Mouse (Mus musculus) embryonic facial prominence, embryonic 12.5 days (tissue): ENCODE data around the gene Bcar3. TPM values are rescaled to one million over a fixed set of nuclear protein-coding genes. Genes with fewer than 3 reads are reported as not detected.

Source experiments
- ATAC-seq: fragments of 200-750 bp; cut with Nextera tagmentation; 2 replicates; pipeline ENCODE4 v1.8.0; 2017; ENCODE audit not compliant: insufficient number of reproducible peaks, insufficient read depth, low FRiP score, low TSS enrichment
- H3K27ac ChIP-seq: fragments of 300-500 bp; sonication (generic); 2 replicates; pipeline ENCODE4 v1.5.1; 2016; ENCODE audit warnings: mild to moderate bottlenecking
- H3K27me3 ChIP-seq: fragments of 300-500 bp; sonication (generic); 2 replicates; pipeline ENCODE4 v1.6.1; 2016; ENCODE audit warnings: mild to moderate bottlenecking, moderate library complexity
- H3K36me3 ChIP-seq: fragments of 300-500 bp; sonication (generic); 2 replicates; pipeline ENCODE4 v1.6.1; 2016; ENCODE audit warnings: mild to moderate bottlenecking
- H3K4me1 ChIP-seq: fragments of 300-500 bp; sonication (generic); 2 replicates; pipeline ENCODE4 v1.6.1; 2016
- H3K4me2 ChIP-seq: fragments of 300-500 bp; sonication (generic); replicated peaks from 2 replicates; pipeline ENCODE4 v1.6.1; 2016; ENCODE audit warnings: mild to moderate bottlenecking, moderate library complexity
- H3K4me3 ChIP-seq: fragments of 300-500 bp; sonication (generic); 2 replicates; pipeline ENCODE4 v1.5.1; 2016; ENCODE audit warnings: mild to moderate bottlenecking
- H3K9ac ChIP-seq: fragments of 300-500 bp; sonication (generic); 2 replicates; pipeline ENCODE4 v1.6.1; 2016; ENCODE audit warnings: mild to moderate bottlenecking, moderate library complexity
- H3K9me3 ChIP-seq: fragments of 300-500 bp; sonication (generic); 2 replicates; pipeline ENCODE4 v1.6.1; 2016; ENCODE audit warnings: mild to moderate bottlenecking, moderate library complexity
- WGBS: fragments of 180-500 bp; shearing (Covaris S2); methylation state at CpG from one replicate; pipeline ENCODE4 v1.1.7; 2016; 5-methylcytosine and 5-hydroxymethylcytosine counted together
- polyA plus RNA-seq: library from polyadenylated mRNA; unstranded; fragments of >200 nt; fragmentation: Nextera tagmentation; extraction: Ambion mirVana; gene quantifications from 2 replicates; pipeline ENCODE4 v1.2.1, GENCODE M21; 2016

Bcar3 gene
- polyA plus RNA-seq, 1 experiment from 2014 or later = 11.2 TPM

- no peaks in the 10 kb centered on the region for H3K9me3 ChIP-seq
- no peak overlapping the region for H3K4me3 ChIP-seq
- ATAC-seq = no peak
- H3K4me1 ChIP-seq = no peaks in the 10 kb centered on the region
- 75% methylated on average over 9 of the region's 9 CpGs for WGBS
- H3K27ac ChIP-seq = no peak overlapping the region
- no peaks in the 10 kb centered on the region; the same call in 1 of the 2 replicates for H3K27me3 ChIP-seq
- no peaks in the 10 kb centered on the region for H3K36me3 ChIP-seq
- no peak overlapping the region for H3K4me2 ChIP-seq
- no peak overlapping the region for H3K9ac ChIP-seq
These were observed 49.5 kb downstream of the Bcar3 start for GRCm38 (mm10) chr3:122343437-122343853.

DNA sequence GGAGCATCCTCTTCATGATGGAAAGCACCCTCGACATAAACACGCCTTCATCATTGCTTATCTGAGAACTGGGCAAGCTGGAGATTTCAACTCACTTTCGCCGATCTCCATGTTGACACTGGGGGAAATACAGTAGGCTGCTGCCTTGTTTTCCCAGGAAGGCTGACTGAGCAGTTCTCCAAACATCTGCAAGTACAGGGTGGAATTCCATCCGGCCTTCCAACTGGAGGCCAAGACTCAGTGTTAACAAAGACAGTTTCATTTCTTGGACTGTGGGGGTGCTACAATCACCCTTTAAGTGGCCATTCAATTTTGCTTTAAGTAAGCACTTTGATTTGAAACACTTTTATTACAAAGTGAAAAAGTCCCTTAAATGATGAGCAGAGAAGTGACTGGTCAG lies 50.4 kb downstream of the Bcar3 start:
- H3K9ac ChIP-seq = no peak overlapping the region
- no peak for ATAC-seq
- H3K4me2 ChIP-seq = no peak overlapping the region
- H3K4me3 ChIP-seq = no peak overlapping the region
- H3K27ac ChIP-seq = no peak overlapping the region
- H3K36me3 ChIP-seq = no peaks in the 10 kb centered on the region
- H3K27me3 ChIP-seq = no peaks in the 10 kb centered on the region; the same call in 1 of the 2 replicates
- no peaks in the 10 kb centered on the region for H3K9me3 ChIP-seq
- H3K4me1 ChIP-seq = no peaks in the 10 kb centered on the region
- 82% methylated on average over 5 of the region's 5 CpGs for WGBS

- Histone ChIP-seq H3K27ac (no peak overlapping the region), H3K9me3 (no peaks in the 10 kb centered on the region), H3K4me1 (no peaks in the 10 kb centered on the region), H3K9ac (no peak overlapping the region), H3K27me3 (no peaks in the 10 kb centered on the region; the same call in 1 of the 2 replicates), H3K4me2 (no peak overlapping the region), H3K36me3 (no peaks in the 10 kb centered on the region), H3K4me3 (no peak overlapping the region)
- 76% methylated on average over 1 of the region's 1 CpGs for WGBS
- no peak for ATAC-seq
These were observed 52.1 kb downstream of the Bcar3 start for GRCm38 (mm10) chr3:122345977-122346472.

DNA sequence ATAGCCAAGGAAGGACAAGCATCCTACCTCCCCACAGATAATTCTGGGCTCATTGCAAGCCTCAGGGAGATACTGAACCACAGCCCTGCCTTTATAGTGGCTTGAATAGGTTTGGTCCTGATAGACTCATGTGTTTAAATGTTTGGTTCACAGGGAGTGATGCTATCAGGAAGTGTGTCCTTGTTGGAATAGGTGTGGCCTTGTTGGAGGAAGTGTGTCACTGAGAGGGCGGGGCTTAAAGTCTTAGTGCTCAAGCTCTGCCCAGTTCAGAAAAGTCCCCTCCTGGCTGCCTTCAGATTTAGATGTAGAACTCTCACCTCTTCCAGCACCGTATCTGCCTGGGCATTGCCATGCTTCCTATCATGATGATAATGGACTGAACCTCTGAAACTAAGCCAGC lies 52.7 kb downstream of the Bcar3 start:
- WGBS = 96% methylated on average over 2 of the region's 2 CpGs
- no peaks in the 10 kb centered on the region for H3K36me3 ChIP-seq
- H3K9me3 ChIP-seq = no peaks in the 10 kb centered on the region
- no peak overlapping the region for H3K4me2 ChIP-seq
- no peak overlapping the region for H3K9ac ChIP-seq
- H3K4me3 ChIP-seq = no peak overlapping the region
- no peaks in the 10 kb centered on the region for H3K27me3 ChIP-seq
- no peak overlapping the region for H3K27ac ChIP-seq
- no peaks in the 10 kb centered on the region for H3K4me1 ChIP-seq
- no peak for ATAC-seq

DNA sequence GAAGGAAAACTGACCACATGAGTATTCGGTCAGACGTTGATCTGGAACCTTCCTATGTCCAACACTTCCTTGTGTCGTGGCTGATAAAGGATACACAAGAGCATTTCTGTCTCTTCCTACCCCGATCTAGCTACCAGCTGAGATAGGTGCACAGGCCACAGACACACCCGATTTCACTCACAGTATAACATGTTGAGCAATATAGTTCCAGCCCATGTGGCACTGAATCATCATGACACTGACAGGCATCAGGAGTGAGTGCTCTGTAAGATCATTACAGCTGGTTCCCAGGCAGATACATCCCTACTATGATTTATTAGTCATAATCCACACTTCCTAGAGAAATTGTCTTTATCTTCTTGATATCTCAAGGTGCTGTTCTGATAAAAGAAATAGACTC lies 54.7 kb downstream of the Bcar3 start:
- H3K9me3 ChIP-seq = no peaks in the 10 kb centered on the region
- H3K36me3 ChIP-seq = no peaks in the 10 kb centered on the region
- no peaks in the 10 kb centered on the region for H3K4me1 ChIP-seq
- 88% methylated on average over 5 of the region's 5 CpGs for WGBS
- H3K4me3 ChIP-seq = no peak overlapping the region
- H3K27ac ChIP-seq = no peak overlapping the region
- H3K27me3 ChIP-seq = no peaks in the 10 kb centered on the region
- no peak for ATAC-seq
- no peak overlapping the region for H3K9ac ChIP-seq
- H3K4me2 ChIP-seq = no peak overlapping the region

GRCm38 (mm10) chr3:122352801-122353200 lies 58.9 kb downstream of the Bcar3 start:
- ATAC-seq = no peak
- Histone ChIP-seq H3K27ac (no peak overlapping the region), H3K4me2 (no peak overlapping the region), H3K9ac (no peak overlapping the region), H3K9me3 (no peaks in the 10 kb centered on the region), H3K36me3 (no peaks in the 10 kb centered on the region), H3K27me3 (no peaks in the 10 kb centered on the region), H3K4me3 (no peak overlapping the region), H3K4me1 (no peaks in the 10 kb centered on the region)
- WGBS = 83% methylated on average over 3 of the region's 3 CpGs

- WGBS = 54% methylated on average over 7 of the region's 7 CpGs
- ATAC-seq = no peak
- Histone ChIP-seq H3K27me3 (no peaks in the 10 kb centered on the region), H3K27ac (no peak overlapping the region), H3K4me2 (no peak overlapping the region), H3K9ac (no peak overlapping the region), H3K4me3 (no peak overlapping the region), H3K4me1 (peaks cover 17% of the 10 kb centered on the region), H3K36me3 (no peaks in the 10 kb centered on the region), H3K9me3 (no peaks in the 10 kb centered on the region)
These were observed 65.5 kb downstream of the Bcar3 start for GRCm38 (mm10) chr3:122359426-122359825.

GRCm38 (mm10) chr3:122359954-122360353 lies 66.0 kb downstream of the Bcar3 start:
- Histone ChIP-seq H3K27me3 (no peaks in the 10 kb centered on the region), H3K36me3 (no peaks in the 10 kb centered on the region), H3K27ac (no peak overlapping the region), H3K9ac (no peak overlapping the region), H3K4me3 (no peak overlapping the region), H3K9me3 (no peaks in the 10 kb centered on the region), H3K4me1 (peaks cover 21% of the 10 kb centered on the region), H3K4me2 (no peak overlapping the region)
- 85% methylated on average over 9 of the region's 9 CpGs for WGBS
- ATAC-seq = no peak

GRCm38 (mm10) chr3:122360721-122361138 lies 66.8 kb downstream of the Bcar3 start:
- Histone ChIP-seq H3K4me3 (no peak overlapping the region), H3K27me3 (no peaks in the 10 kb centered on the region), H3K4me2 (no peak overlapping the region), H3K9ac (no peak overlapping the region), H3K9me3 (no peaks in the 10 kb centered on the region), H3K36me3 (no peaks in the 10 kb centered on the region), H3K4me1 (peaks cover 25% of the 10 kb centered on the region), H3K27ac (0 out of 2 replicates have a peak overlapping the region, but pooled peaks have one; percentile 1)
- WGBS = 27% methylated on average over 5 of the region's 5 CpGs
- peak; percentile 64; the same call in 1 of the 2 replicates for ATAC-seq

DNA sequence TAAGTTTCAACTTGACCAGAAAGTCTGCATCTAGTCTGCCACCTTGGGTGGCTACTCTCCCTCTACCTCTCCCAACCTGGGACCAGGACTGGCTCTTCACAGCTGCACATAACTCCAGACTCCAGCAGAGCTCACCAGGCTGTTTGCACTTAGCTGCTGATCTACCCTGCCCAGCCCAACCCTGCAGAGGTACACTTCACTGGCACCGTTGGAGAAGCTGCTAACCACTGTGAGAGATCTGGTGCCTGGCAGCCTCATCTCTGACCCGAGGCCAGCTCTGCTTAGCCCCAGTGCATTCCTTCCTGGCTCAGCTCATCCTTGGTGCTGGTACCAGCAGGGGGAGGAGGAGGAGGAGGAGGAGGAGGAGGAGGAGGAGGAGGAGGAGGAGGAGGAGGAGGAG lies 68.8 kb downstream of the Bcar3 start:
- Histone ChIP-seq H3K36me3 (no peaks in the 10 kb centered on the region), H3K4me2 (no peak overlapping the region), H3K4me3 (no peak overlapping the region), H3K27me3 (no peaks in the 10 kb centered on the region), H3K27ac (no peak overlapping the region), H3K9me3 (no peaks in the 10 kb centered on the region), H3K9ac (no peak overlapping the region), H3K4me1 (peaks cover 25% of the 10 kb centered on the region)
- ATAC-seq = no peak
- 60% methylated on average over 2 of the region's 2 CpGs for WGBS

- no peak for ATAC-seq
- Histone ChIP-seq H3K27me3 (no peaks in the 10 kb centered on the region), H3K9ac (no peak overlapping the region), H3K36me3 (no peaks in the 10 kb centered on the region), H3K27ac (no peak overlapping the region), H3K4me3 (no peak overlapping the region), H3K4me1 (peaks cover 25% of the 10 kb centered on the region), H3K4me2 (no peak overlapping the region), H3K9me3 (no peaks in the 10 kb centered on the region)
- WGBS = 19% methylated on average over 3 of the region's 3 CpGs
These were observed 70.6 kb downstream of the Bcar3 start for GRCm38 (mm10) chr3:122364565-122364964.

- Histone ChIP-seq H3K27me3 (no peaks in the 10 kb centered on the region), H3K4me1 (peaks cover 19% of the 10 kb centered on the region), H3K4me2 (no peak overlapping the region), H3K4me3 (no peak overlapping the region), H3K36me3 (no peaks in the 10 kb centered on the region), H3K9ac (no peak overlapping the region), H3K27ac (no peak overlapping the region), H3K9me3 (no peaks in the 10 kb centered on the region)
- WGBS = 10% methylated on average over 3 of the region's 3 CpGs
- peak; percentile 32; the same call in 1 of the 2 replicates for ATAC-seq
These were observed 71.4 kb downstream of the Bcar3 start for GRCm38 (mm10) chr3:122365326-122365725.
